Comparison of ENCODE assay signal across 8 mouse cellular contexts in the genomic region with DNA sequence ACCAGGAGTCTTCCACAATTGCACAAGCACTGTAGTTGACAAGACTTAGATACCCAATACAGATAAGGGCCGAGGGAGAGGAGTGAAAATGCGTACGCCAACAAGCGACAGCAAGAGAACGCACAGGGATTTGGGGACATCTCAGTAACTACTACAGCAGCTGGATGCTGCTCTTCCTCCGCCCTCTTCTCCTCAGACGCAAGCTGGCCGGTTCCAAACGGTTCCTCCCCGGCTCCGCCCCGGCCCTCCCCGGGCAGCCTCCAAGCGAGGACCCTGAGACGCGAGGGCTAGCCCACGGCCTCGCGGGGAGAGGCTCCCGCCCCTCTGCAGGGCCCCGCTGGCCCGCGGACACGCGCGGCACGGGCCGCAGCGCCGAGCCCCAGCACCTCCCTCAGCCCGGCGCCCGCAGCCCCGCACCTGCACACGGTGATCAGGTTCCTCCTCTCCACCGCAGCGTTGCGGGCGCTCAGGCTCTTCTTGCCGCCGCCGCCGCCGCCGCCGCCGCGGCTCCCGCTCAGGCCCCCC. TPM values are rescaled to one million over a fixed set of nuclear protein-coding genes. Genes with fewer than 3 reads are reported as not detected.
DNase-seq lines count a peak whose midpoint lies in the region; ATAC-seq lines count a peak whose summit lies in the region.

No protein-coding gene starts in this region.

- H3K27ac ChIP-seq in hindbrain, embryonic 16.5 days (ENCODE audit: low read depth, low read length) = peak overlapping the region; percentile 86

- H3K9ac ChIP-seq in hindbrain, embryonic 16.5 days (ENCODE audit: low read depth, low read length) = peak overlapping the region; percentile 88

- no peaks in the 10 kb centered on the region for H3K27me3 ChIP-seq in hindbrain, embryonic 16.5 days (replicated peaks; ENCODE audit: control insufficient read depth, insufficient read depth, low read length)

- WGBS in hindbrain, embryonic 16.5 days = under 1% methylated on average over 30 of the region's 49 CpGs

- H3K4me1 ChIP-seq in hindbrain, embryonic 16.5 days (ENCODE audit: control insufficient read depth, insufficient read depth, low read depth, low read length) = no peaks in the 10 kb centered on the region; the same call in 1 of the 2 replicates

- H3K36me3 ChIP-seq in hindbrain, embryonic 16.5 days (ENCODE audit: control insufficient read depth, insufficient read depth, low read length) = no peaks in the 10 kb centered on the region

- H3K4me2 ChIP-seq in hindbrain, embryonic 16.5 days (ENCODE audit: low read length) = peak overlapping the region; percentile 84

- ATAC-seq in hindbrain, embryonic 16.5 days = peak; percentile 73

- H3K9me3 ChIP-seq in hindbrain, embryonic 16.5 days (ENCODE audit: control insufficient read depth, low read length) = no peaks in the 10 kb centered on the region

- peak overlapping the region; percentile 95 for H3K4me3 ChIP-seq in hindbrain, embryonic 16.5 days (ENCODE audit: low read length)

- DNase-seq in ZHBTc4 (ENCODE audit: low read depth, low spot score) = peak; percentile 72
- peak; percentile 76 for DNase-seq in cerebellum, postnatal 25 days
- peak; percentile 70 to 77 for DNase-seq in frontal cortex, postnatal 36 days (ENCODE audit: low spot score in 2 of 2)
- peak; percentile 61 to 73 for DNase-seq in layer of hippocampus, postnatal 36 days
- DNase-seq in lung, postnatal 10 days = peak; percentile 44
- DNase-seq in ovary, postnatal 10 days (ENCODE audit: low spot score) = peak; percentile 10
- peak; percentile 66 for DNase-seq in thymus, postnatal 4 days

RNA-seq across cellular contexts. Expression of a gene that starts 0.6 kb away (rescaled TPM):
- 40.7 and 42.0 TPM in 2 replicates for polyA plus RNA-seq in hindbrain, embryonic 16.5 days (2015; fragmentation: Nextera tagmentation; extraction: Ambion mirVana)
- 10 to 100 TPM; 31.1 to 32.1 TPM for total RNA-seq in layer of hippocampus, postnatal 36 days (2021)

RNA-seq across cellular contexts. Expression of a gene that starts 37.7 kb away (rescaled TPM):
- polyA plus RNA-seq in hindbrain, embryonic 16.5 days (2015; fragmentation: Nextera tagmentation; extraction: Ambion mirVana) = 2.2 TPM in 2 replicates
- total RNA-seq in layer of hippocampus, postnatal 36 days (2021) = 10 to 100 TPM; 14.8 to 16.2 TPM

Comparison
In these comparisons a context has a peak if more than half of its experiments do, and no peak if none do; other contexts are left out.
1. Peak in every context shown above with its lines: DNase-seq, ATAC-seq, H3K4me3 ChIP-seq and H3K27ac ChIP-seq.
2. DNase-seq: peak in every context shown above with its lines; median percentile 76 in cerebellum, postnatal 25 days; 74 in frontal cortex, postnatal 36 days; 72 in ZHBTc4; 67 in layer of hippocampus, postnatal 36 days; 66 in thymus, postnatal 4 days; 44 in lung, postnatal 10 days; 10 in ovary, postnatal 10 days.